Mouse (Mus musculus) midbrain, embryonic 14.5 days (tissue): Measurements from ENCODE around the gene Ncs1. TPM values are rescaled to one million over a fixed set of nuclear protein-coding genes. Genes with fewer than 3 reads are reported as not detected.

Source experiments
- ATAC-seq: fragments of 200-750 bp; cut with Nextera tagmentation; 2 replicates; pipeline ENCODE4 v1.8.0; 2017; ENCODE audit warnings: moderate number of reproducible peaks, moderate library complexity; ENCODE audit not compliant: low FRiP score, low TSS enrichment
- DNase-seq: peaks from one replicate; pipeline ENCODE4 v3.0.0-alpha.2; 2015
- H3K27ac ChIP-seq: fragments of 300-500 bp; sonication (generic); replicated peaks from 2 replicates; pipeline ENCODE4 v1.5.1; 2014; ENCODE audit warnings: mild to moderate bottlenecking, low read depth, low read length, moderate library complexity
- H3K27me3 ChIP-seq: fragments of 300-500 bp; sonication (generic); 2 replicates; pipeline ENCODE4 v1.6.1; 2014; ENCODE audit warnings: low read length, control low read depth, mixed read lengths; ENCODE audit not compliant: control insufficient read depth, insufficient read depth
- H3K36me3 ChIP-seq: fragments of 300-500 bp; sonication (generic); 2 replicates; pipeline ENCODE4 v1.6.1; 2014; ENCODE audit warnings: low read length, control low read depth; ENCODE audit not compliant: control insufficient read depth, insufficient read depth
- H3K4me1 ChIP-seq: fragments of 300-500 bp; sonication (generic); 2 replicates; pipeline ENCODE4 v1.6.1; 2014; ENCODE audit warnings: mild to moderate bottlenecking, antibody characterized with exemption, low read length, control low read depth; ENCODE audit not compliant: control insufficient read depth, insufficient read depth
- H3K4me2 ChIP-seq: fragments of 300-500 bp; sonication (generic); 2 replicates; pipeline ENCODE4 v1.6.1; 2014; ENCODE audit warnings: mild to moderate bottlenecking, low read length, moderate library complexity
- H3K4me3 ChIP-seq: fragments of 300-500 bp; sonication (generic); replicated peaks from 2 replicates; pipeline ENCODE4 v1.5.1; 2014; ENCODE audit warnings: low read depth, low read length
- H3K9ac ChIP-seq: fragments of 300-500 bp; sonication (generic); replicated peaks from 2 replicates; pipeline ENCODE4 v1.6.1; 2014; ENCODE audit warnings: mild to moderate bottlenecking, low read length, moderate library complexity
- H3K9me3 ChIP-seq: fragments of 300-500 bp; sonication (generic); 2 replicates; pipeline ENCODE4 v1.6.1; 2016; ENCODE audit warnings: low read length, control low read depth, mixed read lengths; ENCODE audit not compliant: control insufficient read depth
- WGBS: fragments of 180-500 bp; shearing (Covaris S2); extraction: QIAGEN DNeasy Blood & Tissue Kit; methylation state at CpG from one replicate; pipeline ENCODE4 v1.1.7; 2014; 5-methylcytosine and 5-hydroxymethylcytosine counted together
- polyA plus RNA-seq: library from polyadenylated mRNA; unstranded; fragments of >200 nt; fragmentation: Nextera tagmentation; extraction: Ambion mirVana; gene quantifications from 2 replicates; pipeline ENCODE4 v1.2.1, GENCODE M21; 2014

Gene Ncs1
- polyA plus RNA-seq, 1 experiment from 2014 or later: 185 TPM

DNA sequence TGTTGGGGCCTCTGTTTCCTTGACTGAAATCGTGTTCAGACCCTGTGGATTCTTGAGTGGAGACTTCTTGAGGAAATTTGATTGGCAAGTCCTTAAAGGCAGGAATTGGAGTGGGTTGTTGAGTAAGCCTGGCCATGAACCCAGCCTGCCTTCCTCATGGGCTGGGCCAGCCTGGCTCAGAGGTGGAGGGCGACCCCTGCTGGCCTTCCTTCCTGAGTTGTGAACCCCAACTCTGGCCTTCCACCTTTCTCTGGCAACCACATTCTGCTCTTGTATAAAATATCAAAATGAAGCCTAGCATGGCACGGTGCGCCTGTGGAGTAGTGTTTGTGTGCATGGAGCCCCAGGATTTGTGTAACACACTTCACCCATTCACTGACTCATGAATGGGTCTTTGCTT is 60.1 kb downstream of the Ncs1 start:
- WGBS: 43% methylated on average over 4 of the region's 4 CpGs
- H3K4me3 ChIP-seq: no peak overlapping the region
- H3K36me3 ChIP-seq: no peaks in the 10 kb centered on the region
- H3K27ac ChIP-seq: no peak overlapping the region
- H3K27me3 ChIP-seq: no peaks in the 10 kb centered on the region
- ATAC-seq: no peak
- H3K4me1 ChIP-seq: no peaks in the 10 kb centered on the region
- H3K9ac ChIP-seq: no peak overlapping the region
- H3K9me3 ChIP-seq: no peaks in the 10 kb centered on the region
- peak; percentile 63 for DNase-seq
- no peak overlapping the region for H3K4me2 ChIP-seq

- no peak overlapping the region for H3K4me3 ChIP-seq
- H3K9ac ChIP-seq: no peak overlapping the region
- ATAC-seq (no peak), DNase-seq (no peak)
- H3K27me3 ChIP-seq: peaks cover 11% of the 10 kb centered on the region
- H3K4me2 ChIP-seq: no peak overlapping the region
- no peaks in the 10 kb centered on the region for H3K4me1 ChIP-seq
- WGBS: 69% methylated on average over 4 of the region's 4 CpGs
- H3K36me3 ChIP-seq: no peaks in the 10 kb centered on the region
- no peaks in the 10 kb centered on the region for H3K9me3 ChIP-seq
- no peak overlapping the region for H3K27ac ChIP-seq
These were observed 62.6 kb downstream of the Ncs1 start for GRCm38 (mm10) chr2:31308257-31308656.

DNA sequence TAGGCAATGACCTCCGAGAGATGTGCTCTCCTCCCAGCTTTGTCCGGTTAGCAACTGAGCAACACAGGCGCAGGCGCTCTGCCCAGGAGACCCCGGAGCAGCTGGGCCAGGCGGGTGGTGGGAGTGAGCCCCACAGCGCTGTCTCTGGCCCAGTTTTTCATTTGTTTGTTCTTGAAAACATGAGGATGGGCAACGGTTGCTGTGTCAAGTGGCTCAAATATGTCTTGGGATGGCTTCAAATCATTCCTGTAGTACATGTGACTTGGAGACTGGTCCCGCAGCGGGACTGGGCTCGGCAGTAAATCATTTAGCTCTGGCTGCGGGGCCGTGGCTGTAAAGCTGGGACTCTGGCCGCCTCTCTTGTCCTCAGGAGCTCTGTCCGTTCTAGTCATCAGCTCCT is 63.9 kb downstream of the Ncs1 start:
- no peaks in the 10 kb centered on the region for H3K9me3 ChIP-seq
- no peaks in the 10 kb centered on the region for H3K36me3 ChIP-seq
- ATAC-seq (no peak), DNase-seq (no peak)
- peaks cover 24% of the 10 kb centered on the region for H3K27me3 ChIP-seq
- H3K4me3 ChIP-seq: no peak overlapping the region
- no peak overlapping the region for H3K4me2 ChIP-seq
- WGBS: 69% methylated on average over 15 of the region's 15 CpGs
- H3K27ac ChIP-seq: no peak overlapping the region
- H3K9ac ChIP-seq: no peak overlapping the region
- H3K4me1 ChIP-seq: no peaks in the 10 kb centered on the region

- Histone ChIP-seq H3K36me3 (no peaks in the 10 kb centered on the region), H3K27me3 (peaks cover 47% of the 10 kb centered on the region), H3K4me3 (peak within 1 kb of the TSS; percentile 8; the same call in 1 of the 2 replicates), H3K9me3 (no peaks in the 10 kb centered on the region), H3K4me2 (peak within 1 kb of the TSS; percentile 34), H3K4me1 (no peaks in the 10 kb centered on the region), H3K9ac (no peak within 1 kb of the TSS), H3K27ac (no peak within 1 kb of the TSS)
- WGBS: 3% methylated on average over 33 of the region's 33 CpGs
- ATAC-seq (no peak), DNase-seq (no peak)
These were observed 68.4 kb downstream of the Ncs1 start, which contains the start of gene Hmcn2 for GRCm38 (mm10) chr2:31314007-31314465. TSS of gene Hmcn2 (plus strand) at chr2:31314415.

DNA sequence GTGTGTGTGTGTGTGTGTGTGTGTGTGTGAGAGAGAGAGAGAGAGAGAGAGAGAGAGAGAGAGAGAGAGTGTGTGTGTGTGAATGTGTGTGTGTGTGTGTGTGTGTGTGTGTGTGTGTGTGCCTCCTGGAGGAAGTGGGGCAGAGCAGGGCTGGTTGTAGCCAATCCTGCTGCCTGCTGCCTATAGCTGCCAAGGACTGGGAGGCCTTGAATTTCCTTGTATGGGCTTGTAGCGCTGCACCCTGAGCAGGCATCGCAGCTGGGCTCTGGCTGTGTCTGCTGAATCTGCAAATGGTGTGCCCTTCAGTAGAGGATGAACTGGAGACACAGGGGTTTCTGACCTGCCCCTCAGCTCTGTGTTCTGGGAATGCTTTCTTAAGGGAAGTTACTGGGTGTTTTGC is 72.5 kb downstream of the Ncs1 start:
- WGBS: 19% methylated on average over 2 of the region's 2 CpGs
- no peak overlapping the region for H3K4me3 ChIP-seq
- H3K27me3 ChIP-seq: peaks cover 37% of the 10 kb centered on the region
- ATAC-seq (no peak), DNase-seq (no peak)
- H3K4me2 ChIP-seq: no peak overlapping the region
- no peak overlapping the region for H3K27ac ChIP-seq
- H3K4me1 ChIP-seq: no peaks in the 10 kb centered on the region
- no peaks in the 10 kb centered on the region for H3K36me3 ChIP-seq
- H3K9me3 ChIP-seq: no peaks in the 10 kb centered on the region
- no peak overlapping the region for H3K9ac ChIP-seq

- ATAC-seq (no peak), DNase-seq (no peak)
- Histone ChIP-seq H3K4me1 (no peaks in the 10 kb centered on the region), H3K9ac (no peak overlapping the region), H3K27ac (no peak overlapping the region), H3K4me2 (no peak overlapping the region), H3K36me3 (no peaks in the 10 kb centered on the region), H3K27me3 (peaks cover 27% of the 10 kb centered on the region), H3K9me3 (no peaks in the 10 kb centered on the region), H3K4me3 (no peak overlapping the region)
- 76% methylated on average over 2 of the region's 2 CpGs for WGBS
These were observed 73.6 kb downstream of the Ncs1 start for GRCm38 (mm10) chr2:31319200-31319599.

DNA sequence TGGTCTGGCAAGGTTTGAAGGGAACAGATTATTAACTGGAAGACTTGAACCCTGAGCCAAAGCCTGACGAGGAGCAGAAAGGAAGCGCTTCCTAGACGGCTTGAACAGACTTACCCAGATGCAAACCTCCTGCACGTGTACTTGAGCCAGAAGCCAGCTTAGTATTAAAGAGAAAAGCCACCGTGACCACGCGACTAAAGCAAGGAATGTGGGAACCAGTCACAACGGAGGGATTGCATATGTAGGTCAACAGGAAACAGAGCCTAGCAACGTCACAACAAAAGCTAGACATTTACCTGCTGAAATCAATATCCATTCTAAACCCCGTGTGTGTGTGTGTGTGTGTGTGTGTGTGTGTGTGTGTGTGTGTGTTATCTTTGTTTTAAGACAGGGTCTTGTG is 81.6 kb downstream of the Ncs1 start:
- Histone ChIP-seq H3K4me3 (no peak overlapping the region), H3K27ac (no peak overlapping the region), H3K27me3 (no peaks in the 10 kb centered on the region), H3K4me1 (no peaks in the 10 kb centered on the region), H3K9me3 (no peaks in the 10 kb centered on the region), H3K4me2 (no peak overlapping the region), H3K36me3 (no peaks in the 10 kb centered on the region), H3K9ac (no peak overlapping the region)
- ATAC-seq: no peak
- 13% methylated on average over 10 of the region's 10 CpGs for WGBS
- peak; percentile 27 for DNase-seq

DNA sequence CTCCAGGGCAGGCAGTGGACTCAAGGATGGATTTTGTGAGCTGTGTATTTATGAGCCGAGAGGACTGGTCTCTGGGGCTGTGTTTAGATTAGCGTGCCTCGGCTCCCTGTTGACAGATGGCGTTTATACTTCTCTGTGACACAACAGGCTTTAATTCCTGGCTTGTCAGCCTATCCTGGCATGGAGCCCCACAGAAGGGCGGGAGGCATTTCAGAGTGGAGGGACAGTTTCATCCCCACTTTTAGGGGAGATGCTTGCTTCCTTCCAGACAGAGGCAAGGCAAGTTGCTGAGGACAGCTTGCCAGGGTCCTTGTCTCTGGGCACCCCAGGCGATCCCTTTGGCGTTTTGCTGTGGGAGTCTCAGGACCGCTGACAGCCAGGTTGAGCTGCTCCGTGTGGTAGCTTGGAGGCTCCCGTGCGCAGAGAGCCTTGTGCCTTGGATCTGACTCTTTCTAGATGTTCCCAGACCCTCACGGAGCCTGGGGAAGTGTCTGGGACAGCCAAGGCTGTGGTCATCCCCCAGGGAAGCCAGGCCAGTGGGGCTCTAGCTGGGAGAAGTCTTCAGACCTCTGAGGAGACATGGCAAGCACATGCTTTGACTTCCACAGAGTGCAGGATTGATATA is 92.2 kb downstream of the Ncs1 start:
- no peak overlapping the region for H3K27ac ChIP-seq
- H3K27me3 ChIP-seq: no peaks in the 10 kb centered on the region
- H3K4me1 ChIP-seq: no peaks in the 10 kb centered on the region
- no peak overlapping the region for H3K9ac ChIP-seq
- no peak overlapping the region for H3K4me2 ChIP-seq
- ATAC-seq (no peak), DNase-seq (no peak)
- no peaks in the 10 kb centered on the region for H3K9me3 ChIP-seq
- WGBS: 54% methylated on average over 12 of the region's 12 CpGs
- H3K4me3 ChIP-seq: no peak overlapping the region
- no peaks in the 10 kb centered on the region for H3K36me3 ChIP-seq

DNA sequence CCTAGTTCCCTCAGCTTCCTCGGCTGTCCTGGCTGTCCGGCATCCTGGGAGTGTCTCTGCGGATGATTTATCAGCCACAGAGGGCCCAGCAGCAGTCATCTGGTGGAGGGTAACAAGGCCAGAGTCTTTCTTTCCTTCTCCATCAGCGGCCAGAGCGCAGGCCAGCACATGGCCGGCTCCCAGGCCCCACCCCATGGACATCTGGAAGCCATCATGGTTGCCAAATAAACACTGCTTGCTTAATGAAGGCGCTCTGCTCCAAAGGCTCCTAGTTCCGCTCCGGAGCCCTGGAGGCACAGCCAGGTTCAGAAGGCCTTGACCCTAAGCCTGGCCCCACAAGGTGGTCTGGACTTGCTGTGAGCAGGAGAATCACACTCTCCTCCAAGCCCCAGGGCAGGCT is 94.2 kb downstream of the Ncs1 start:
- no peaks in the 10 kb centered on the region for H3K4me1 ChIP-seq
- no peak for DNase-seq
- WGBS: 83% methylated on average over 9 of the region's 9 CpGs

More for the DNA sequence above, 94.2 kb downstream of the Ncs1 start:
- no peaks in the 10 kb centered on the region for H3K9me3 ChIP-seq
- no peak overlapping the region for H3K9ac ChIP-seq
- no peaks in the 10 kb centered on the region for H3K27me3 ChIP-seq
- H3K4me2 ChIP-seq: no peak overlapping the region
- H3K4me3 ChIP-seq: no peak overlapping the region
- no peaks in the 10 kb centered on the region for H3K36me3 ChIP-seq
- ATAC-seq: no peak
- H3K27ac ChIP-seq: no peak overlapping the region
